Mouse (Mus musculus) embryonic facial prominence, embryonic 11.5 days (tissue): ENCODE measurements around the gene Dnttip2. TPM values are rescaled to one million over a fixed set of nuclear protein-coding genes. Genes with fewer than 3 reads are reported as not detected.
"Not testable (repeated sequence)": the region's sequence is repeated elsewhere in the genome, so short reads cannot be mapped to it uniquely, and the experiment has no call there.

Source experiments
- ATAC-seq: fragments of 200-750 bp; cut with Nextera tagmentation; replicated peaks from 2 replicates; pipeline ENCODE4 v1.8.0; 2017; ENCODE audit warnings: low read depth; ENCODE audit not compliant: insufficient number of reproducible peaks, low FRiP score, low TSS enrichment
- DNase-seq: peaks from one replicate; pipeline ENCODE4 v3.0.0-alpha.2; 2015; ENCODE audit warnings: low spot score
- H3K27ac ChIP-seq: fragments of 300-500 bp; sonication (generic); replicated peaks from 2 replicates; pipeline ENCODE4 v1.5.1; 2014; ENCODE audit warnings: mild to moderate bottlenecking, low read depth, low read length, control low read depth
- H3K27me3 ChIP-seq: fragments of 300-500 bp; sonication (generic); 2 replicates; pipeline ENCODE4 v1.6.1; 2014; ENCODE audit warnings: mild to moderate bottlenecking, low read length, moderate library complexity, mixed read lengths; ENCODE audit not compliant: control insufficient read depth, insufficient read depth
- H3K36me3 ChIP-seq: fragments of 300-500 bp; sonication (generic); replicated peaks from 2 replicates; pipeline ENCODE4 v1.6.1; 2014; ENCODE audit warnings: low read depth, mild to moderate bottlenecking, low read length, moderate library complexity, mixed read lengths; ENCODE audit not compliant: control insufficient read depth, insufficient read depth
- H3K4me1 ChIP-seq: fragments of 300-500 bp; sonication (generic); 2 replicates; pipeline ENCODE4 v1.6.1; 2014; ENCODE audit warnings: low read length, mixed read lengths; ENCODE audit not compliant: control insufficient read depth, insufficient read depth
- H3K4me2 ChIP-seq: fragments of 300-500 bp; sonication (generic); 2 replicates; pipeline ENCODE4 v1.6.1; 2014; ENCODE audit warnings: low read depth, mild to moderate bottlenecking, control low read depth, low read length, moderate library complexity
- H3K4me3 ChIP-seq: fragments of 300-500 bp; sonication (generic); 2 replicates; pipeline ENCODE4 v1.5.1; 2014; ENCODE audit warnings: low read depth, low read length, control low read depth
- H3K9ac ChIP-seq: fragments of 300-500 bp; sonication (generic); replicated peaks from 2 replicates; pipeline ENCODE4 v1.6.1; 2014; ENCODE audit warnings: mild to moderate bottlenecking, control low read depth, low read length
- H3K9me3 ChIP-seq: fragments of 300-500 bp; sonication (generic); replicated peaks from 2 replicates; pipeline ENCODE4 v1.6.1; 2016; ENCODE audit warnings: mild to moderate bottlenecking, low read length, inconsistent platforms, mixed read lengths; ENCODE audit not compliant: control insufficient read depth
- WGBS: fragments of 180-500 bp; shearing (Covaris S2); extraction: QIAGEN DNeasy Blood & Tissue Kit; methylation state at CpG from one replicate; pipeline ENCODE4 v1.1.7; 2014; 5-methylcytosine and 5-hydroxymethylcytosine counted together
- polyA plus RNA-seq: library from polyadenylated mRNA; unstranded; fragments of >200 nt; fragmentation: Nextera tagmentation; extraction: Ambion mirVana; gene quantifications from 2 replicates; pipeline ENCODE4 v1.2.1, GENCODE M21; 2014

Dnttip2 gene
- polyA plus RNA-seq, 1 experiment from 2014 or later = 115 TPM

DNA sequence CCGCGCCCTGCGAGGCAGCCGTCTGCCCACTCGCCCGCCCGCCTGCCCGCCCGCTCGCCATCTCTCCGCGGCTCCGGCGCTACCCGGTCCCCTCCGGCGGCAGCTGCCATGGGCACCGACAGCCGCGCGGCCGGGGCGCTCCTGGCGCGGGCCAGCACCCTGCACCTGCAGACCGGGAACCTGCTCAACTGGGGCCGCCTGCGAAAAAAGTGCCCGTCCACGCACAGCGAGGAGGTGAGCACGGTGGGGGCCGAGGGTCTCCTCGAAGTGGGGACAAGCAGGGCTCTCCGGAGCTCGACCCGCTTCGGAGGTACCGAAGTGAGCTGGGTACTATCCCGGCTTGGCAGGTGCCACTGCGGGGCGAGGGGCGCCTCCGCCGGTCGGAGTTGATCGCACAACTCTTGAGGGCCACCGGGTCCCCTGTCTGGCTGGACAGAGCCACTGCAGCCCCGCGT is 28.3 kb upstream of the Dnttip2 start:
- Histone ChIP-seq H3K36me3 (no peaks in the 10 kb centered on the region), H3K27me3 (no peaks in the 10 kb centered on the region), H3K4me1 (no peaks in the 10 kb centered on the region; the same call in 1 of the 2 replicates), H3K4me2 (peak overlapping the region; percentile 89), H3K9me3 (no peaks in the 10 kb centered on the region), H3K4me3 (peak overlapping the region; percentile 75), H3K27ac (peak overlapping the region; percentile 80), H3K9ac (peak overlapping the region; percentile 84)
- peak; percentile 49 for ATAC-seq
- under 1% methylated on average over 50 of the region's 50 CpGs for WGBS
- DNase-seq = peak; percentile 62

DNA sequence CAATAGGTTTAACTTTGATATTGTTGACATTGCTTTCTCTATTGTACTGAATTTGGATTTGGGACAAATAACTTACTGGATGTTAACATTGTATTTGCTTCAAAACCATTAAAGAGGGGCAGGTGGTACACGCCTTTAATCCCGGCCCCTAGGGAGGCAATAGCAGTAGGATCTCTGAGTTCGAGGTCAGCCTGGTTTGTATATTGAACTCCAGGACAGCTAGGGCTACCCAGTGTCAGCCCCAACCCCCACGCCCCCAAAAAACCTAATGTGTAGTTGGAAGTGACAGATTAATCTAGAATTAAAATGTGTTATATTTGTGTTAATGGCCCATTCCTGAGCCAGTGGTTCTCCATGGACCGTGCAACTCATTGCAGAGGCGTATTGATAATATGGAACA is 27.8 kb upstream of the Dnttip2 start:
- H3K4me2 ChIP-seq = peak overlapping the region; percentile 89
- peak overlapping the region; percentile 75 for H3K4me3 ChIP-seq
- DNase-seq (no peak), ATAC-seq (no peak)
- no peaks in the 10 kb centered on the region; the same call in 1 of the 2 replicates for H3K4me1 ChIP-seq
- 25% methylated on average over 6 of the region's 6 CpGs for WGBS
- H3K9ac ChIP-seq = no peak overlapping the region; the same call in 1 of the 2 replicates
- no peak overlapping the region for H3K27ac ChIP-seq
- H3K9me3 ChIP-seq = no peaks in the 10 kb centered on the region
- H3K36me3 ChIP-seq = no peaks in the 10 kb centered on the region
- H3K27me3 ChIP-seq = no peaks in the 10 kb centered on the region

- Histone ChIP-seq H3K9me3 (no peaks in the 10 kb centered on the region), H3K27ac (no peak overlapping the region), H3K36me3 (no peaks in the 10 kb centered on the region), H3K27me3 (no peaks in the 10 kb centered on the region), H3K4me1 (no peaks in the 10 kb centered on the region; the same call in 1 of the 2 replicates), H3K4me3 (no peak overlapping the region), H3K9ac (no peak overlapping the region), H3K4me2 (no peak overlapping the region)
- WGBS = 63% methylated on average over 12 of the region's 12 CpGs
- no peak for DNase-seq
- ATAC-seq = no peak
Measured at GRCm38 (mm10) chr3:122246986-122247767, 27.0 kb upstream of the Dnttip2 start.

GRCm38 (mm10) chr3:122247768-122248100 is 26.5 kb upstream of the Dnttip2 start:
- Histone ChIP-seq H3K36me3 (no peaks in the 10 kb centered on the region), H3K9me3 (no peaks in the 10 kb centered on the region), H3K27me3 (no peaks in the 10 kb centered on the region), H3K4me2 (no peak overlapping the region), H3K4me1 (no peaks in the 10 kb centered on the region; the same call in 1 of the 2 replicates), H3K9ac (no peak overlapping the region), H3K4me3 (no peak overlapping the region), H3K27ac (no peak overlapping the region)
- no peak for DNase-seq
- WGBS = 85% methylated on average over 2 of the region's 2 CpGs
- ATAC-seq = no peak

GRCm38 (mm10) chr3:122252466-122253253 is 21.5 kb upstream of the Dnttip2 start:
- Histone ChIP-seq H3K9ac (no peak overlapping the region), H3K4me3 (no peak overlapping the region), H3K4me2 (no peak overlapping the region), H3K27ac (no peak overlapping the region), H3K4me1 (no peaks in the 10 kb centered on the region; the same call in 1 of the 2 replicates), H3K36me3 (no peaks in the 10 kb centered on the region), H3K9me3 (no peaks in the 10 kb centered on the region), H3K27me3 (no peaks in the 10 kb centered on the region)
- WGBS = 44% methylated on average over 3 of the region's 3 CpGs
- ATAC-seq (no peak), DNase-seq (no peak)

GRCm38 (mm10) chr3:122254050-122254449 is 20.1 kb upstream of the Dnttip2 start:
- H3K27ac ChIP-seq, ATAC-seq, H3K36me3 ChIP-seq, H3K27me3 ChIP-seq, H3K4me3 ChIP-seq, DNase-seq, H3K9ac ChIP-seq, H3K9me3 ChIP-seq, H3K4me1 ChIP-seq, H3K4me2 ChIP-seq: not testable (repeated sequence)
- 81% methylated on average over 7 of the region's 7 CpGs for WGBS

GRCm38 (mm10) chr3:122269986-122270385 is 4.2 kb upstream of the Dnttip2 start:
- no peak for DNase-seq

GRCm38 (mm10) chr3:122272565-122272964 is 1.6 kb upstream of the Dnttip2 start:
- not testable (repeated sequence) for ATAC-seq, H3K9ac ChIP-seq, H3K27me3 ChIP-seq, H3K4me1 ChIP-seq, H3K4me3 ChIP-seq, DNase-seq, H3K36me3 ChIP-seq, H3K27ac ChIP-seq, H3K4me2 ChIP-seq, H3K9me3 ChIP-seq
- 82% methylated on average over 1 of the region's 1 CpGs for WGBS

More at GRCm38 (mm10) chr3:122269986-122270385, 4.2 kb upstream of the Dnttip2 start:
- no peak overlapping the region for H3K4me2 ChIP-seq
- WGBS = 72% methylated on average over 5 of the region's 5 CpGs
- H3K27me3 ChIP-seq = no peaks in the 10 kb centered on the region
- H3K9ac ChIP-seq = no peak overlapping the region
- no peak for ATAC-seq
- no peak overlapping the region for H3K27ac ChIP-seq
- H3K36me3 ChIP-seq = no peaks in the 10 kb centered on the region
- no peak overlapping the region for H3K4me3 ChIP-seq
- H3K4me1 ChIP-seq = no peaks in the 10 kb centered on the region
- H3K9me3 ChIP-seq = no peaks in the 10 kb centered on the region
